Mouse (Mus musculus) heart, postnatal 0 days (tissue): Measurements from ENCODE around the gene Igf2bp2. TPM values are rescaled to one million over a fixed set of nuclear protein-coding genes. Genes with fewer than 3 reads are reported as not detected.

Source experiments
- ATAC-seq: fragments of 200-750 bp; cut with Nextera tagmentation; 2 replicates; pipeline ENCODE4 v1.8.0; 2017; ENCODE audit warnings: low read depth, moderate number of reproducible peaks, moderate library complexity; ENCODE audit not compliant: insufficient read depth
- DNase-seq: peaks from one replicate; pipeline ENCODE4 v3.0.0-alpha.2; 2016; ENCODE audit warnings: low spot score
- H3K27ac ChIP-seq: fragments of 300-500 bp; sonication (generic); 2 replicates; pipeline ENCODE4 v1.5.1; 2014; ENCODE audit warnings: low read depth, mild to moderate bottlenecking
- H3K27me3 ChIP-seq: fragments of 300-500 bp; sonication (generic); 2 replicates; pipeline ENCODE4 v1.6.1; 2014; ENCODE audit warnings: low read length, mixed read lengths; ENCODE audit not compliant: control insufficient read depth, insufficient read depth
- H3K36me3 ChIP-seq: fragments of 300-500 bp; sonication (generic); replicated peaks from 2 replicates; pipeline ENCODE4 v1.6.1; 2014; ENCODE audit warnings: low read length, mixed read lengths; ENCODE audit not compliant: control insufficient read depth, insufficient read depth
- H3K4me1 ChIP-seq: fragments of 300-500 bp; sonication (generic); 2 replicates; pipeline ENCODE4 v1.6.1; 2014; ENCODE audit warnings: antibody characterized with exemption; ENCODE audit not compliant: control insufficient read depth, insufficient read depth
- H3K4me2 ChIP-seq: fragments of 300-500 bp; sonication (generic); 2 replicates; pipeline ENCODE4 v1.6.1; 2014; ENCODE audit warnings: low read depth, mild to moderate bottlenecking, low read length, moderate library complexity
- H3K4me3 ChIP-seq: fragments of 300-500 bp; sonication (generic); 2 replicates; pipeline ENCODE4 v1.5.1; 2014; ENCODE audit warnings: low read depth, low read length
- H3K9ac ChIP-seq: fragments of 300-500 bp; sonication (generic); replicated peaks from 2 replicates; pipeline ENCODE4 v1.6.1; 2014; ENCODE audit warnings: low read depth, low read length, mixed read lengths
- H3K9me3 ChIP-seq: fragments of 300-500 bp; sonication (generic); replicated peaks from 2 replicates; pipeline ENCODE4 v1.6.1; 2016; ENCODE audit warnings: low read length; ENCODE audit not compliant: control insufficient read depth
- CTCF ChIP-seq: IDR thresholded peaks from 2 replicates; pipeline ENCODE4 v1.5.1; 2016; ENCODE audit warnings: antibody characterized with exemption, control low read depth, low read depth
- EP300 ChIP-seq: IDR thresholded peaks from 2 replicates; pipeline ENCODE4 v1.6.1; 2016; ENCODE audit warnings: antibody characterized with exemption, low read depth
- WGBS: fragments of 180-500 bp; shearing (Covaris S2); extraction: QIAGEN DNeasy Blood & Tissue Kit; methylation state at CpG from one replicate; pipeline ENCODE4 v1.1.7; 2014; 5-methylcytosine and 5-hydroxymethylcytosine counted together
- polyA plus RNA-seq: library from polyadenylated mRNA; unstranded; fragments of >200 nt; fragmentation: Nextera tagmentation; extraction: Ambion mirVana; gene quantifications from 2 replicates; pipeline ENCODE4 v1.2.1, GENCODE M21; 2015
- total RNA-seq: library from RNA; depleted of rRNA; stranded (reverse); fragments of >200 nt; gene quantifications from 2 replicates; pipeline ENCODE4 v1.2.3, GENCODE M21; 2014; ENCODE audit warnings: low replicate concordance

The Igf2bp2 gene
- total and polyA plus RNA-seq, 2 experiments from 2014 or later: 12.9 to 48.1 TPM

DNA sequence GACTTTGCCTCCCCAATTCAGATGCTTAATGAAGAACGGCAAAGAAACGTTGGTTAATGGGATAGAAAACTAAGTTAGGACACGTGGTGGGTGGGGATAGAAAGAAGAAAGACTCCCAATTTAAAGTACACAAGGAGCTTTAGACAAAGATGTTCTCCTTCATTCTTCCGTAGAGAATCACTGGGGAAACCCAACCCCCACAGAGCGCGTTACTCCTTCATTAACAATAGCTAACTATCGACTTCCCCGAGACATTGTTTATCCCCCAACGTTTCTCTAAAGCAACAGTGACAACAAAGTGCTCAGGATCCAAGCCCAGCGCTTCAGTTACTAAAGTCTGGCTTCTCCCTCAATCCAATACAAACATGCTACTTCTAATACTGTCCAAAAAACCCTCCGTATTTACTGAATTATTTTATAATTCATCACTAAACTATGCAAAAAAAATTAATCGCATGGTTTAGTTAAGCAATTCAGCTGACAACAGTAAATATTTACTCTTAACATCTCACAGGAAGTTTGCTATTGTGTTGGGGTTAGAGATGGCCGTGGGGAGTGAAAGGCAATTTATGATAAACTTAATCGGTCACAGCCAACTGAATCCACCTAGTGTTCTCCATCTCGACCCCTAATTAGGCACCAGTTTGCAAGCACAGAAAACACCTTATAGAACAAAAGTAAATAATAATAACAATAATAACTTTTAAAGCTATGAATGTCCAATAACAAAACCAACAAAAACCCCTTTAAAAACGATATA is 2.5 kb downstream of the Igf2bp2 start:
- Histone ChIP-seq H3K27ac (no peak overlapping the region), H3K4me1 (0 out of 2 replicates have a peak, but pooled peaks cover 2% of the 10 kb centered on the region), H3K9ac (peak overlapping the region; percentile 91), H3K27me3 (no peaks in the 10 kb centered on the region), H3K36me3 (no peaks in the 10 kb centered on the region), H3K4me3 (peak overlapping the region; percentile 90), H3K9me3 (no peaks in the 10 kb centered on the region), H3K4me2 (peak overlapping the region; percentile 97)
- 4% methylated on average over 16 of the region's 16 CpGs for WGBS
- DNase-seq (no peak), ATAC-seq (no peak)
- TF ChIP-seq CTCF: no peak
- TF ChIP-seq EP300: no peak

- Histone ChIP-seq H3K27me3 (no peaks in the 10 kb centered on the region), H3K4me3 (no peak overlapping the region), H3K9ac (no peak overlapping the region), H3K4me2 (no peak overlapping the region), H3K4me1 (peaks cover 26% of the 10 kb centered on the region), H3K27ac (no peak overlapping the region), H3K9me3 (no peaks in the 10 kb centered on the region), H3K36me3 (no peaks in the 10 kb centered on the region)
- ATAC-seq (no peak), DNase-seq (no peak)
- TF ChIP-seq EP300 (no peak), CTCF (no peak)
- 91% methylated on average over 11 of the region's 11 CpGs for WGBS
These were observed 10.1 kb downstream of the Igf2bp2 start for GRCm38 (mm10) chr16:22152941-22153444.

DNA sequence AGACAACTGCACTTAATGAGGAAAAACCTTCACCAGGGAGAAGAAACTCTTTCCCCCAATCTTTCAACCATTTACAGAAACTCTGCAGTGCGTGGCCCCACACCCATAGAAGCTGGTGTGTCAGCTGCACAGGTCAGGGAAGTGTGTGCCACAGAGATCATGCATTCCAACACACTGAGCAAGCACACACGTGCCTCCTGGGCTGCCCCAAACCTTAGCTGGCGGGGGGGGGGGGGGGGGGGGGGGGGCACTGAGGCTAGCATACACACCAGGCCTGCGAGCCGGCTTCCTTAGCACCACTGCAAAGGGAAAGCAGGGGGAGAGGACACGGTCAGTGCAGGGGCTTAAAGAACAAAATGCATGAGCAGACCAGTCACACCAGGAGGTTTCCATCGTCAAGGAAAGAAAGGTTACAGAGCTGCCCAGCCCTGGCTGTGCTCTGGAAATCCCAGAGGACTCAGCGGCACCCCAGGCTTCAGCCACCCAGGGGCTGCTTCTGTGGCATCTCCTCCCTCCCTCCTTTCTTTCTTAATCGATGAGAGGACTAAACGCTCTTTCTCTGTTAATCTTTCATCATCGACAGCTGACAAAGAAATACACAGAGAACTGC is 11.3 kb downstream of the Igf2bp2 start:
- 19% methylated on average over 10 of the region's 11 CpGs for WGBS
- Histone ChIP-seq H3K27ac (peak overlapping the region; percentile 67), H3K4me1 (peaks cover 26% of the 10 kb centered on the region), H3K27me3 (no peaks in the 10 kb centered on the region), H3K36me3 (no peaks in the 10 kb centered on the region), H3K4me3 (no peak overlapping the region), H3K4me2 (peak overlapping the region; percentile 26), H3K9me3 (no peaks in the 10 kb centered on the region), H3K9ac (no peak overlapping the region)
- peak; percentile 80 for ATAC-seq
- no peak for TF ChIP-seq EP300
- TF ChIP-seq CTCF: no peak
- peak; percentile 48 for DNase-seq

- H3K4me3 ChIP-seq: peak overlapping the region; percentile 6
These were observed 12.7 kb downstream of the Igf2bp2 start for GRCm38 (mm10) chr16:22150421-22150820.

DNA sequence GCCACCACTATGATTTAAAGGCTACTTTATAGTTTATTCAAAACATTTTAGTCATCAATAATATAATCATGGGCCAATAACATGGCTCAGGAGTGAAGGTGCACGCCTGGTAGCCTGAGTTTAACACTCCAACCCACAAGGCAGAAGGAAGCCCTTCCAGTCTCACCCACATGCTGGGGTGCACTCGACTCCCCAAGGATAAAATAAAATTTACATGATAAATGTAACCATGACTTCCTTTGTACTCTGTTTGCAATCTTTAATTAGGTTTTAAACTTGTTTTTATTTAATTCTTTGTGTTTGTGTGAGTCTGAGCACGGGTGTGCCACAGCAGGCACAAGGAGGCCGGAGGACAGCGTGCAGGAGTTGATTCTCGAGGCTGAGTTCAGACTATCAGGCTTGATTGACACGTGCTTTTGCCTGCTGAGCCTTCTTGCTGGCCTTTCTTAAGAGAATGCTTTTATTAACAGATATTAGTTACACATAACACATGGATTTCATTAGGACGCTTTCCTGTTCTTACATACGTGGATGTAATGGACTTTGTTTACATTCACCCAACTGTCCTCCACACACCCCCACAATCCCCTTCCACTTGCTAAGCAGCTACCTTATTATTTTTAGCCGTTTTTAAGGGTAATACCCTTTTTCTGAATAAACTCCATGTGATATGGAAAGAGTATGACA is 13.3 kb downstream of the Igf2bp2 start:
- Histone ChIP-seq H3K4me3 (no peak overlapping the region), H3K27ac (peak overlapping the region; percentile 64), H3K9me3 (no peaks in the 10 kb centered on the region), H3K4me2 (peak overlapping the region; percentile 48), H3K9ac (0 out of 2 replicates have a peak overlapping the region, but pooled peaks have one; percentile 2), H3K27me3 (no peaks in the 10 kb centered on the region), H3K4me1 (peaks cover 26% of the 10 kb centered on the region), H3K36me3 (no peaks in the 10 kb centered on the region)
- ATAC-seq: no peak
- TF ChIP-seq CTCF (no peak), EP300 (no peak)
- WGBS: 51% methylated on average over 10 of the region's 10 CpGs
- DNase-seq: no peak

More at GRCm38 (mm10) chr16:22150421-22150820, 12.7 kb downstream of the Igf2bp2 start:
- Histone ChIP-seq H3K9me3 (no peaks in the 10 kb centered on the region), H3K27ac (peak overlapping the region; percentile 64), H3K4me1 (peaks cover 26% of the 10 kb centered on the region), H3K36me3 (no peaks in the 10 kb centered on the region), H3K27me3 (no peaks in the 10 kb centered on the region), H3K4me2 (peak overlapping the region; percentile 48), H3K9ac (0 out of 2 replicates have a peak overlapping the region, but pooled peaks have one; percentile 2)
- DNase-seq: peak; percentile 29
- 0 out of 2 replicates have a peak, but pooled peaks have one; percentile 12 for ATAC-seq
- WGBS: 7% methylated on average over 2 of the region's 2 CpGs
- TF ChIP-seq CTCF: no peak
- TF ChIP-seq EP300: no peak
